Mouse (Mus musculus): Measurements from ENCODE around the gene Padi4. TPM values are rescaled to one million over a fixed set of nuclear protein-coding genes. Genes with fewer than 3 reads are reported as not detected.

The Padi4 gene
- polyA plus RNA-seq, 1 experiment from 2014 or later: 0.16 TPM

GRCm38 (mm10) chr4:140761601-140762000, 12.4 kb downstream of the Padi4 start:
- Histone ChIP-seq H3K27me3 (ENCODE audit: control insufficient read depth, insufficient read depth, low read length) (no peaks in the 10 kb centered on the region), H3K9me3 (ENCODE audit: control insufficient read depth, low read length) (no peaks in the 10 kb centered on the region), H3K36me3 (ENCODE audit: control insufficient read depth, insufficient read depth, low read length) (no peaks in the 10 kb centered on the region), H3K4me2 (ENCODE audit: low read depth, low read length) (no peak overlapping the region), H3K4me3 (ENCODE audit: low read depth, low read length) (no peak overlapping the region), H3K27ac (ENCODE audit: low read depth, low read length) (no peak overlapping the region), H3K4me1 (ENCODE audit: control insufficient read depth, insufficient read depth, low read length) (no peaks in the 10 kb centered on the region), H3K9ac (replicated peaks; ENCODE audit: low read depth, low read length) (no peak overlapping the region)
- 91% methylated on average over 7 of the region's 7 CpGs for WGBS
- no peak for ATAC-seq (ENCODE audit: low read depth)

- H3K9me3 ChIP-seq (ENCODE audit: control insufficient read depth, low read length): no peaks in the 10 kb centered on the region
- no peak overlapping the region for H3K4me2 ChIP-seq (ENCODE audit: low read depth, low read length)
- no peak for ATAC-seq (ENCODE audit: low read depth)
- 90% methylated on average over 3 of the region's 3 CpGs for WGBS
- no peaks in the 10 kb centered on the region for H3K36me3 ChIP-seq (ENCODE audit: control insufficient read depth, insufficient read depth, low read length)
- H3K4me1 ChIP-seq (ENCODE audit: control insufficient read depth, insufficient read depth, low read length): no peaks in the 10 kb centered on the region
- no peak overlapping the region for H3K27ac ChIP-seq (ENCODE audit: low read depth, low read length)
- no peak overlapping the region for H3K9ac ChIP-seq (replicated peaks; ENCODE audit: low read depth, low read length)
- no peaks in the 10 kb centered on the region for H3K27me3 ChIP-seq (ENCODE audit: control insufficient read depth, insufficient read depth, low read length)
- H3K4me3 ChIP-seq (ENCODE audit: low read depth, low read length): no peak overlapping the region
Observed at GRCm38 (mm10) chr4:140755811-140756210, 18.2 kb downstream of the Padi4 start.

GRCm38 (mm10) chr4:140753366-140753765, 20.7 kb downstream of the Padi4 start:
- Histone ChIP-seq H3K27ac (ENCODE audit: low read depth, low read length) (no peak overlapping the region), H3K36me3 (ENCODE audit: control insufficient read depth, insufficient read depth, low read length) (no peaks in the 10 kb centered on the region), H3K4me1 (ENCODE audit: control insufficient read depth, insufficient read depth, low read length) (no peaks in the 10 kb centered on the region), H3K9ac (replicated peaks; ENCODE audit: low read depth, low read length) (no peak overlapping the region), H3K9me3 (ENCODE audit: control insufficient read depth, low read length) (no peaks in the 10 kb centered on the region), H3K4me2 (ENCODE audit: low read depth, low read length) (no peak overlapping the region), H3K27me3 (ENCODE audit: control insufficient read depth, insufficient read depth, low read length) (no peaks in the 10 kb centered on the region), H3K4me3 (ENCODE audit: low read depth, low read length) (no peak overlapping the region)
- 74% methylated on average over 7 of the region's 7 CpGs for WGBS
- ATAC-seq (ENCODE audit: low read depth): no peak

GRCm38 (mm10) chr4:140750328-140750727, 23.7 kb downstream of the Padi4 start:
- no peaks in the 10 kb centered on the region for H3K27me3 ChIP-seq (ENCODE audit: control insufficient read depth, insufficient read depth, low read length)

GRCm38 (mm10) chr4:140747978-140748377, 26.1 kb downstream of the Padi4 start:
- ATAC-seq (ENCODE audit: low read depth): no peak
- H3K27ac ChIP-seq (ENCODE audit: low read depth, low read length): no peak overlapping the region
- no peaks in the 10 kb centered on the region for H3K9me3 ChIP-seq (ENCODE audit: control insufficient read depth, low read length)
- no peak overlapping the region for H3K4me3 ChIP-seq (ENCODE audit: low read depth, low read length)
- H3K4me2 ChIP-seq (ENCODE audit: low read depth, low read length): no peak overlapping the region
- WGBS: 39% methylated on average over 12 of the region's 12 CpGs
- no peak overlapping the region for H3K9ac ChIP-seq (replicated peaks; ENCODE audit: low read depth, low read length)
- H3K27me3 ChIP-seq (ENCODE audit: control insufficient read depth, insufficient read depth, low read length): no peaks in the 10 kb centered on the region
- no peaks in the 10 kb centered on the region for H3K36me3 ChIP-seq (ENCODE audit: control insufficient read depth, insufficient read depth, low read length)
- no peaks in the 10 kb centered on the region for H3K4me1 ChIP-seq (ENCODE audit: control insufficient read depth, insufficient read depth, low read length)

More at GRCm38 (mm10) chr4:140750328-140750727, 23.7 kb downstream of the Padi4 start:
- Histone ChIP-seq H3K4me2 (ENCODE audit: low read depth, low read length) (peak overlapping the region; percentile 28), H3K4me3 (ENCODE audit: low read depth, low read length) (no peak overlapping the region), H3K4me1 (ENCODE audit: control insufficient read depth, insufficient read depth, low read length) (no peaks in the 10 kb centered on the region), H3K9ac (replicated peaks; ENCODE audit: low read depth, low read length) (no peak overlapping the region), H3K36me3 (ENCODE audit: control insufficient read depth, insufficient read depth, low read length) (no peaks in the 10 kb centered on the region), H3K9me3 (ENCODE audit: control insufficient read depth, low read length) (no peaks in the 10 kb centered on the region), H3K27ac (ENCODE audit: low read depth, low read length) (no peak overlapping the region)
- ATAC-seq (ENCODE audit: low read depth): no peak
- 3% methylated on average over 19 of the region's 19 CpGs for WGBS

GRCm38 (mm10) chr4:140744654-140745053, 29.4 kb downstream of the Padi4 start:
- no peaks in the 10 kb centered on the region for H3K27me3 ChIP-seq (ENCODE audit: control insufficient read depth, insufficient read depth, low read length)
- no peak overlapping the region for H3K4me2 ChIP-seq (ENCODE audit: low read depth, low read length)
- H3K4me3 ChIP-seq (ENCODE audit: low read depth, low read length): no peak overlapping the region
- H3K9me3 ChIP-seq (ENCODE audit: control insufficient read depth, low read length): no peaks in the 10 kb centered on the region
- no peak overlapping the region for H3K9ac ChIP-seq (replicated peaks; ENCODE audit: low read depth, low read length)
- no peak for ATAC-seq (ENCODE audit: low read depth)
- 21% methylated on average over 3 of the region's 3 CpGs for WGBS
- no peaks in the 10 kb centered on the region for H3K36me3 ChIP-seq (ENCODE audit: control insufficient read depth, insufficient read depth, low read length)
- no peaks in the 10 kb centered on the region for H3K4me1 ChIP-seq (ENCODE audit: control insufficient read depth, insufficient read depth, low read length)
- H3K27ac ChIP-seq (ENCODE audit: low read depth, low read length): no peak overlapping the region

- H3K36me3 ChIP-seq (ENCODE audit: control insufficient read depth, insufficient read depth, low read length): no peaks in the 10 kb centered on the region
- 49% methylated on average over 4 of the region's 4 CpGs for WGBS
- no peak overlapping the region for H3K27ac ChIP-seq (ENCODE audit: low read depth, low read length)
- H3K27me3 ChIP-seq (ENCODE audit: control insufficient read depth, insufficient read depth, low read length): no peaks in the 10 kb centered on the region
- no peak for ATAC-seq (ENCODE audit: low read depth)
- H3K4me2 ChIP-seq (ENCODE audit: low read depth, low read length): no peak overlapping the region
- H3K4me1 ChIP-seq (ENCODE audit: control insufficient read depth, insufficient read depth, low read length): no peaks in the 10 kb centered on the region
- no peak overlapping the region for H3K9ac ChIP-seq (replicated peaks; ENCODE audit: low read depth, low read length)
- no peaks in the 10 kb centered on the region for H3K9me3 ChIP-seq (ENCODE audit: control insufficient read depth, low read length)
- H3K4me3 ChIP-seq (ENCODE audit: low read depth, low read length): no peak overlapping the region
Observed at GRCm38 (mm10) chr4:140743086-140743485, 30.9 kb downstream of the Padi4 start.

- no peak within 1 kb of the TSS for H3K4me2 ChIP-seq (ENCODE audit: low read depth, low read length)
- no peak within 1 kb of the TSS for H3K4me3 ChIP-seq (ENCODE audit: low read depth, low read length)
- H3K9ac ChIP-seq (replicated peaks; ENCODE audit: low read depth, low read length): no peak within 1 kb of the TSS
- no peak within 1 kb of the TSS for H3K27ac ChIP-seq (ENCODE audit: low read depth, low read length)
- H3K36me3 ChIP-seq (ENCODE audit: control insufficient read depth, insufficient read depth, low read length): no peaks in the 10 kb centered on the region
- no peaks in the 10 kb centered on the region for H3K4me1 ChIP-seq (ENCODE audit: control insufficient read depth, insufficient read depth, low read length)
- H3K9me3 ChIP-seq (ENCODE audit: control insufficient read depth, low read length): no peaks in the 10 kb centered on the region
- H3K27me3 ChIP-seq (ENCODE audit: control insufficient read depth, insufficient read depth, low read length): no peaks in the 10 kb centered on the region
- WGBS: 72% methylated on average over 2 of the region's 2 CpGs
- no peak for ATAC-seq (ENCODE audit: low read depth)
Observed at GRCm38 (mm10) chr4:140742543-140742942, 31.5 kb downstream of the Padi4 start, which contains the start of gene Padi6. Gene Padi6, minus strand, starts transcription at chr4:140742643.

GRCm38 (mm10) chr4:140741401-140741800, 32.6 kb downstream of the Padi4 start:
- H3K4me1 ChIP-seq (ENCODE audit: control insufficient read depth, insufficient read depth, low read length): no peaks in the 10 kb centered on the region
- no peak overlapping the region for H3K27ac ChIP-seq (ENCODE audit: low read depth, low read length)
- H3K4me2 ChIP-seq (ENCODE audit: low read depth, low read length): no peak overlapping the region
- H3K4me3 ChIP-seq (ENCODE audit: low read depth, low read length): no peak overlapping the region
- H3K9ac ChIP-seq (replicated peaks; ENCODE audit: low read depth, low read length): no peak overlapping the region
- H3K27me3 ChIP-seq (ENCODE audit: control insufficient read depth, insufficient read depth, low read length): no peaks in the 10 kb centered on the region
- 90% methylated on average over 6 of the region's 6 CpGs for WGBS
- no peak for ATAC-seq (ENCODE audit: low read depth)
- no peaks in the 10 kb centered on the region for H3K36me3 ChIP-seq (ENCODE audit: control insufficient read depth, insufficient read depth, low read length)
- no peaks in the 10 kb centered on the region for H3K9me3 ChIP-seq (ENCODE audit: control insufficient read depth, low read length)

GRCm38 (mm10) chr4:140740655-140741054, 33.4 kb downstream of the Padi4 start:
- 94% methylated on average over 11 of the region's 11 CpGs for WGBS
- H3K4me3 ChIP-seq (ENCODE audit: low read depth, low read length): no peak overlapping the region
- H3K27ac ChIP-seq (ENCODE audit: low read depth, low read length): no peak overlapping the region
- H3K4me1 ChIP-seq (ENCODE audit: control insufficient read depth, insufficient read depth, low read length): no peaks in the 10 kb centered on the region
- ATAC-seq (ENCODE audit: low read depth): no peak
- no peaks in the 10 kb centered on the region for H3K27me3 ChIP-seq (ENCODE audit: control insufficient read depth, insufficient read depth, low read length)
- no peak overlapping the region for H3K9ac ChIP-seq (replicated peaks; ENCODE audit: low read depth, low read length)
- H3K9me3 ChIP-seq (ENCODE audit: control insufficient read depth, low read length): no peaks in the 10 kb centered on the region
- H3K36me3 ChIP-seq (ENCODE audit: control insufficient read depth, insufficient read depth, low read length): no peaks in the 10 kb centered on the region
- no peak overlapping the region for H3K4me2 ChIP-seq (ENCODE audit: low read depth, low read length)

Measured in neural tube, embryonic 14.5 days (tissue).